Mouse (Mus musculus): ENCODE results near the gene Scn4b.

DNA sequence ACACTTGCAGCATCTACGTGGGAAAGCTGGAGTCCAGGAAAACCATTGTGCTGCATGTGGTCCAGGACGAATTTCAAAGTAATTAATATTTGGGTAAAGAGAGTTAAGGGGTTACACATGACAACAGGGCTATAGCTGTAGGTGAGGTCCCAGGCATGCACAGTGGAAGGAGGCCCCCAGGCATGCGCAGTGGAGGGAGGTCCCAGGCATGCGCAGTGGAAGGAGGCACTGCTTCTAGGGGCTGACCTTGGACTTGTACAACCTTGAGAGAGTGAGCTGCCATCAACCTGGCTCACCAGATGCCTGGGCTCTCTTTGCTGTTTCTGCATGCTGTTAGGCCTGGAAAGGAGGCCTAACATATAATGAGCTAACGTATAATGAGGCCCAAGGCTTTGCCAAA, 40.3 kb upstream of the Scn4b start:
- TF ChIP-seq POLR2A (IDR thresholded peaks at IDR 0.05; ENCODE audit: low read depth, low read length): no peak
- no peak for TF ChIP-seq CTCF (IDR thresholded peaks at IDR 0.05; ENCODE audit: borderline replicate concordance, insufficient read depth, low read length)
